Mouse (Mus musculus) heart, adult 2 months (tissue): ENCODE data around the gene Gm10490.

Source experiments
- CTCF ChIP-seq: fragments of 200-600 bp; IDR thresholded peaks from 2 replicates; pipeline ENCODE4 v1.8.1; 2022; ENCODE audit warnings: antibody characterized with exemption, mild to moderate bottlenecking, moderate library complexity
- EP300 ChIP-seq: fragments of 200-500 bp; IDR thresholded peaks from 2 replicates; pipeline ENCODE4 v1.6.1; 2011; ENCODE audit warnings: low read depth, low read length, control low read depth; ENCODE audit not compliant: insufficient read depth
- POLR2A ChIP-seq: fragments of 200-500 bp; IDR thresholded peaks from 2 replicates; pipeline ENCODE4 v1.6.1; 2011; ENCODE audit warnings: mild to moderate bottlenecking, low read depth, low read length, control low read depth; ENCODE audit not compliant: insufficient read depth

DNA sequence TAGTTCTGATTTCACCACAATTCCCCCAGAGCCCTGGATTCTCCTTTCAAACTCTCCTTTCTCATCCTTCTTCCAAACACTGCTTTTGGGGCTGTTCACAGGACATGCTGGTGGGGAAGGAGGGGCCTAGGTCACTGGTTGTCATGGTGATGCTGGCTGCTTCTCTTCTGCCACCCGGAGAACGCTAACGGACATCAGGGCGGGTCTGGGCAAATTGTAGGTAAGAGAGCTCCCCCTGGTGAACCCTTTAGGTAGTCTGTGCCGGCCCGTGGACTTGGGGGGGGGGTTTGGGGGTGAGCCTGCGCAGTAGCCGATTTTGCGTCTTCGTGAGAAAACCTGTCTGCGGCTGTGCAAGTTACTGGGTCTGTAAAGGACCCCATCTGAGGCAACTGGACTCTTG is 29.5 kb upstream of the Gm10490 start:
- TF ChIP-seq CTCF (peak; percentile 63), EP300 (no peak), POLR2A (no peak)
